Mouse (Mus musculus): ENCODE measurements at regions not wholly inside any gene's neighbourhood (a gene's known extent, or its start where the extent isn't known, plus 50 kb on each side); places are given as distances from the start of the nearest gene placed in this dataset.
A peak's percentile ranks its signal among the peaks of the same experiment; 100 is the strongest.

DNA sequence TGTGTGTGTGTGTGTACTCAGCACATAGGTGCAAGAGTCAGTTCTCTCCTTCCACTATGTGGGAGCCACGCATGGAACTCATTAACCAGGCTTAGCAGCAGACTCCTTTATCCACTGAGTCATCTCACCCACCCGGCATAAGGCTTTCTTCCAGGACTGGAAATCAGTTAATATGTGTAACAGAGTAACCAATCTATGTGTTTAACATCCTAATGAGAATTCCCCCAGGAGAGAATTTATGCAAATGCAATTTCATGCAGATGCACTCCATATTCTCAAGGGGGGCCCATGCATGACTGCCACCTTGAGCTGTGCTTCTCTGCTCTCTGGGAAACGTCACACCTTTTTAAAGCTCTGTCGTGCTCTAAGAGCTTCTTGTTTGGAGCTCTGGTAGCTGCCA, 101.7 kb upstream of the Agap1 start:
- DNase-seq (ENCODE audit: low spot score in 2 of 2) = peak in 1 of 2 experiments; percentile 16

GRCm38 (mm10) chr1:89359257-89359656, 95.3 kb upstream of the Agap1 start:
- Histone ChIP-seq H3K27ac (no peak overlapping the region), H3K4me3 (no peak overlapping the region)
- TF ChIP-seq CTCF (conservative IDR thresholded peaks at IDR 0.05) = no peak
- DNase-seq (ENCODE audit: low spot score in 2 of 2) = no peak

More for the DNA sequence above, 101.7 kb upstream of the Agap1 start:
- TF ChIP-seq CTCF (conservative IDR thresholded peaks at IDR 0.05) = no peak
- no peak overlapping the region for H3K4me3 ChIP-seq
- no peak overlapping the region for H3K27ac ChIP-seq

DNA sequence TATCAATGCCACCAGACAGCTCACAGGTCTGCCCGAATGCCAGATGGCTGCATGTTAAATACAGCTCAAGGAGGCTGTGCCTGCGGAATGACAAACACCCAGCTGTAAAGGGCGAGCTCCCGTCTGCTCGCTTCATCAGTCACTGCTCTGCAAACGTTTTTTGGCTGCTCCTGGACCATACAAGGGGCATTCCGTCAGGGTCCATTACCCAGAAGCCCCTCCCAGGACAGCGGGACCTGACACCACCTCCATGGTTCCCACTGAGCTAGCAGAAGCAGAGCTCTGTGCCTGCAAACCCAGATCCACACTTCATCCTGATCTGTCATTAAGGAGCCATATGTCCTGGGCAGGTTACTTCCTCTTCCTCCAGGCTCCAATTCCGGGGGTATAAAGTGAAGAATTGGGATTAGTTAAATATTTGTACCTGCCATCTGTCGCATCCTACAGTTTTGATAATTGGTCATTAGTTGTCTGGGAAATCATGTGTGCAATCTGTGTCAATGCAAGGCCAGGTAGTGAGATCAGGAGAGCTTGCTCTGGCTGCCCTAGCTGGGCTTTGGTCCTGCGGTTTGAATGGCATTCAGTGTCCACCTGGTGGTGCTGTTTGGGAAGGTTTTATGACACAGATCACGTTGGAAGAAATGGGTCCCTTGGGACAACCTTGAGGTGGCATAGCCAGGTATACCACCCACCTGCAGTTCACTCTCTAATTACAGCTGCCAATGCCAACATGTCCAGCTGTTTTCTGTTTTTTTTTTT, 89.9 kb upstream of the Agap1 start:
- Histone ChIP-seq H3K27ac (no peak overlapping the region), H3K4me3 (no peak overlapping the region)
- TF ChIP-seq CTCF (conservative IDR thresholded peaks at IDR 0.05) = peak; percentile 46
- DNase-seq (ENCODE audit: low spot score in 2 of 2) = no peak

DNA sequence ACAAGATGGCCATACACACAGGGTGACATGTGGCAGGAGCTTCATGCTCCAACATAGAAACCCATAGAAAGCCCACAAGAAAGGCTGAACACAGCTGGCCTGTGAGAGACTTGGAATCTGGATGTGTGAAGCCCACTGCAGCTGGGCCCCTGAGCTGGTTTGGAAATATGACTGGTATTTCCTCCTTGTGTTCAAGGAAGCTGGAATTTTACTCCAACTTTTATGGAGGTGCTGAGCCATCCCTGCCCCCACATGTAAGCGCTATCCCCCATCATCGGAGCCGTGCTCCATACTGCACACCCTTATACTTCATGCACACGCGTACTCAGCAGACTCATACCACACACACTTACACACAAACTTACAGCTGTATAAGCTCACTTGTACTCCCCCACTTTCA, 87.7 kb upstream of the Agap1 start:
- Histone ChIP-seq H3K27ac (no peak overlapping the region), H3K4me3 (no peak overlapping the region)
- no peak for TF ChIP-seq CTCF (conservative IDR thresholded peaks at IDR 0.05)
- DNase-seq (ENCODE audit: low spot score in 2 of 2) = no peak

DNA sequence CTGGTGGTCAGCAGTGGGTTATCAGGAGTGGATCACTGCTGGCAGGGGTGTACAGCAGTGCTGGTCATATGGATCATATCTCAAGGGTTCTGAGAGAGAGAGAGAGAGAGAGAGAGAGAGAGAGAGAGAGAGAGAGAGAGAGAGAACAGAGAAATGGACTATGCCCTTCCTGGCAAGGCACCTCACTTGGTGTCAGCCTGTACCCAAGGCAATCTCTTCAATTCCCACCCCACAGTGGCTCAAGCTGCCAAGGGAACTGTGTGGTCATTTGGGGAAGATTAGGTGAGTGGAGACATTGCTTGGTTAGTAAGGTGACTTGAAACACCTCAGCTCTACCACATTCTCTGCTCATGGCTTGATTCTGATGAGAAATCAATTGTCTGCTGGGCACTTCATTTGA, 80.8 kb upstream of the Agap1 start:
- DNase-seq (ENCODE audit: low spot score in 2 of 2) = no peak
- no peak for TF ChIP-seq CTCF (conservative IDR thresholded peaks at IDR 0.05)
- H3K27ac ChIP-seq = no peak overlapping the region
- H3K4me3 ChIP-seq = no peak overlapping the region

- no peak for DNase-seq (ENCODE audit: low spot score in 2 of 2)
- no peak overlapping the region for H3K4me3 ChIP-seq
- TF ChIP-seq CTCF (conservative IDR thresholded peaks at IDR 0.05) = no peak
- H3K27ac ChIP-seq = no peak overlapping the region
Observed at GRCm38 (mm10) chr1:89374271-89374670, 80.3 kb upstream of the Agap1 start.

DNA sequence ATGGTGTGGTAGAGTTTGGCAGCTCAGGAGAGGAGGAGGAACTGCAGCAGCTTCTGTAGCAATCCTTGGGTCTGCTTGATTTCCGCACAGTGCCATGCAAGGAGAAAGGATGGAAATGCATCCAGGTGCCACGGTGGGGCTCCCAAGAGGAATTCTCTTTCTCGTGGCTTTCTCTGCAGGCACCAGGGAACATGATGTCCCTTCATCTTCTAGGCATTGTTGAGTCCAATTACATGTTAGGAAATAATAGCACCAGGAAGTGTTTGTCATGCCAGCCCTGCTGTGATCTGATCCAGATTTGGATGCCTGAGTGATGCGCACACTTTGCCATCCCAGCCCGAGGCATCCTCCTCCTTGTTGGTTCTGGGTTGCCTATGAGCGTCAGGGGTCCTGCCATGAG, 72.6 kb upstream of the Agap1 start:
- no peak for TF ChIP-seq CTCF (conservative IDR thresholded peaks at IDR 0.05)
- Histone ChIP-seq H3K4me3 (no peak overlapping the region), H3K27ac (no peak overlapping the region)
- no peak for DNase-seq (ENCODE audit: low spot score in 2 of 2)

- no peak overlapping the region for H3K4me3 ChIP-seq
- H3K27ac ChIP-seq = no peak overlapping the region
- peak; percentile 63 for TF ChIP-seq CTCF (conservative IDR thresholded peaks at IDR 0.05)
- DNase-seq (ENCODE audit: low spot score in 2 of 2) = peak in 1 of 2 experiments; percentile 3
Observed at GRCm38 (mm10) chr1:89385111-89385510, 69.5 kb upstream of the Agap1 start.

DNA sequence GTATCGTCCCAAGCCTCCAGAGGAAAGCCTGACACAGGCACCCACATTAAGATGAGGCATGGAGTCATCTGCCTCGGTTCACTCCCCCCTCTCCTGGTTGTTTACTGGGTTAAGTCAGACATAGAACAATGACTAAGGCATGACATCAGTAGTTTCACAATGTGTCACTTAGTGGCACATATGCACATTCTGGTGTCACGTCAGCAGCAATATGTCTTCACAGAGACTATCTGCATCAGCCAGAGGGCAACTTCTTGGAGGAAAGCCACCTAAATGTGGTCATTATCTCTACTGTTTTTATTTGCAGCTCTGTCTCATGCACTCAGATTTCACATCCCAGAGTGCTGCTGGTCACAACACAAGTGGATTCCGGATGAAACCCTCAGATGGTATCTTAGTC, 61.9 kb upstream of the Agap1 start:
- Histone ChIP-seq H3K4me3 (no peak overlapping the region), H3K27ac (no peak overlapping the region)
- TF ChIP-seq CTCF (conservative IDR thresholded peaks at IDR 0.05) = no peak
- no peak for DNase-seq (ENCODE audit: low spot score in 2 of 2)

DNA sequence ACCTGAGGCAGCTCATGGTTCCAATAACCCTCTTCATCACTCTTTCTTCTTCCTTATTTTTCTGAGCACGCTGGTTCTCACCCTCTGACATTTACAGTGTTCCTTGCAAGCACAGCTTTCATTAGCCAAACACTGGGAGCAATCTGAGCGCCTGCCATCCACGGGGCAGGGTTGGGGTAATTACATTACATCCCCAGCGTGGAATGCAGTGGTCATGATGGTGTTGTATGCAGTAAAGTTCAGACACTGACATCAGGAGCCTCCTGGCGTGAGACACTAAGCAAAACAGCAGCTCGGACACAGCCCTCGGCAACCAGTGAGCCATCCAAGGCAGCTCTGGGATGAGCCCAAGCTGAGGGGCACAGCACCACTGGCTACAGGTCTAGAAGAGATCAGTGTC, 60.1 kb upstream of the Agap1 start:
- DNase-seq (ENCODE audit: low spot score in 2 of 2) = no peak
- TF ChIP-seq CTCF (conservative IDR thresholded peaks at IDR 0.05) = no peak

GRCm38 (mm10) chr1:89400734-89401202, 53.8 kb upstream of the Agap1 start:
- DNase-seq (ENCODE audit: low spot score in 2 of 2) = peak in 1 of 2 experiments; percentile 19
- Histone ChIP-seq H3K4me3 (no peak overlapping the region), H3K27ac (peak overlapping the region; percentile 19; the same call in 1 of the 2 replicates)
- no peak for TF ChIP-seq CTCF (conservative IDR thresholded peaks at IDR 0.05)

More for the DNA sequence above, 60.1 kb upstream of the Agap1 start:
- Histone ChIP-seq H3K4me3 (no peak overlapping the region), H3K27ac (no peak overlapping the region)

DNA sequence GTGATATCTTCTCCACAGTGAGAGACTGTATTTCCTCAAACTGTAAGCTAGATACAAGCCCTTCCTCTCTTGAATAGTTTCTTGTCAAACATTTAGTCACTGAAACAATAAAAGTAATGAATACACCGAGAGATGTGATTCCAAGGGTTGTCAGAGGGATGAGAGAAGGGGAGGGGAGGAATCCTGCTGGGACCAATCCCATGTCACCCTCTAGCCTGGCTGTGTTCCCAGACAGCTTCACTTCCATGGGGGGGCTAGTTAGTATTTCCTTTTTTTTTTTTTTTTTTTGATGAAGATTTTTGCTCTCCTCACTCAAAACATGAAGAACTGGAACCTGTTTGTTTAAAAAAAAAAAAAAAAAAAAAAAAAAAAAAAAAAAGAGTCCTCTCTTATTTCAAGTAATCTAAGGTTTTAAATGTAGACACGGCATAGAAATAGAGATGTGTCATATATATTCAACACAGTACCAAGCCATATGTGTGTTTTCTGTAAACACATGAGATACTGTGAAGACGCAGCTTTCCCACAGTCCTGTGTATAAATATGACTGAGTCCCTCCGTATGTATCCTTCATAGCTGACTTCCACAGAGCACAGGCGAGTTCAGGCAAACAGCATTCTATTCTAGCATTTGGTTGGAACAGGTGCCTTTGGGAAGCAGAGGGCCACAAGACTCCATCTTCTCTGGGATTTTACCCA, 51.9 kb upstream of the Agap1 start:
- H3K4me3 ChIP-seq = no peak overlapping the region
- no peak overlapping the region for H3K27ac ChIP-seq
- no peak for TF ChIP-seq CTCF (conservative IDR thresholded peaks at IDR 0.05)
- no peak for DNase-seq (ENCODE audit: low spot score in 2 of 2)

DNA sequence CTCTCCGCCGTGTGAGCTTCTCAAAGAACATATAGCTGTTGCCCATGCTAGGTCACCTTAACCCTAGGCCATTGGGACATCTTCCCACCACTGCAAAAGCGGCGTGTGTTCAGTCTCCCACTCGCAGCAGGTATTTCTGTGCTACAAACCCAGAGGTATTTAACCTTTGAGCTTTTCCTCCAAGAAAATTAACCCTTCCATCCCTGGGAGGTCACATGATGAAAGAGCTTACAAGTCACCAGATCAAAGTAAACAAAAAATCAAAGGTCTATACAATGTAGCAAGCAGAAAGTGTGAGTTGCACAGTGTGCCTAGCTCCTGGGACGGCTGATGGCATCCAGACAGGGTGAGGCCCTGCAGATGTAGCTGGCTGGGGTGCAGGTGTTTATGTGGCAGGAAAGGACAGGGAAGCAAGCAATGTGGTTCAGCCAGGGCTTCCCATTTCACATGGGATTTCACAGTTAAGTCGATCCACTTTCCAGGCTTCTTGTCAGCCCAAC, 51.0 kb upstream of the Agap1 start:
- DNase-seq (ENCODE audit: low spot score in 2 of 2) = no peak
- no peak for TF ChIP-seq CTCF (conservative IDR thresholded peaks at IDR 0.05)
- no peak overlapping the region for H3K27ac ChIP-seq
- no peak overlapping the region for H3K4me3 ChIP-seq

Measured in layer of hippocampus, adult 2 months (tissue).